In genomic region chr8:26962976-26963720, GRCm38 (mm10) we compare ENCODE assay signal across 12 mouse cellular contexts. TPM values are rescaled to one million over a fixed set of nuclear protein-coding genes. Genes with fewer than 3 reads are reported as not detected.
DNase-seq lines count a peak whose midpoint lies in the region; ATAC-seq and TF ChIP-seq lines count a peak whose summit lies in the region.
"Had no signal": no experiment of that assay in that cellular context is flagged by ENCODE, and none has a peak within 500 bp of the region (broad histone marks: within the 10 kb centered on the region; RNA-seq: fewer than 3 reads in every experiment).

No protein-coding gene starts in this region.

- no peak overlapping the region for H3K4me3 ChIP-seq in lung, embryonic 14.5 days (ENCODE audit: low read depth, low read length)
- H3K4me3 ChIP-seq: hindbrain, embryonic 13.5 days; stomach, embryonic 15.5 days had no signal

- H3K9ac ChIP-seq in lung, embryonic 14.5 days: no peak overlapping the region
- H3K9ac ChIP-seq: hindbrain, embryonic 13.5 days; liver, embryonic 14.5 days; stomach, embryonic 15.5 days had no signal

- DNase-seq in adrenal gland, postnatal 14 days: peak; percentile 65
- DNase-seq in adrenal gland, postnatal 4 days (ENCODE audit: low spot score in 2 of 2): no peak
- DNase-seq in lung, embryonic 14.5 days: peak; percentile 39
- DNase-seq in lung, postnatal 25 days (ENCODE audit: low spot score): no peak
- DNase-seq in induced T-regulatory cell, adult 2 months (ENCODE audit: low read depth): peak; percentile 41
- peak; percentile 27 for DNase-seq in splenic B cell, adult 2 months (ENCODE audit: low read depth, low spot score)
- no peak for DNase-seq in right cerebral cortex, postnatal 10 days (ENCODE audit: low spot score in 2 of 2)
- no peak for DNase-seq in left cerebral cortex, postnatal 36 days (ENCODE audit: low spot score in 2 of 2)
- DNase-seq: cerebellum, postnatal 36 days had no signal

- no peaks in the 10 kb centered on the region for H3K9me3 ChIP-seq in lung, embryonic 14.5 days (ENCODE audit: low read depth, low read length)
- H3K9me3 ChIP-seq: stomach, embryonic 15.5 days had no signal

- no peak overlapping the region for H3K27ac ChIP-seq in lung, embryonic 14.5 days (ENCODE audit: low read depth)
- H3K27ac ChIP-seq: hindbrain, embryonic 13.5 days; liver, embryonic 14.5 days; stomach, embryonic 15.5 days had no signal

- H3K36me3 ChIP-seq in lung, embryonic 14.5 days (ENCODE audit: insufficient read depth): no peaks in the 10 kb centered on the region
- no peaks in the 10 kb centered on the region for H3K36me3 ChIP-seq in splenic B cell, adult 2 months (ENCODE audit: control insufficient read depth, insufficient read depth, low read length, poor library complexity, severe bottlenecking)
- H3K36me3 ChIP-seq: hindbrain, embryonic 13.5 days; stomach, embryonic 15.5 days had no signal

- no peak overlapping the region for H3K4me2 ChIP-seq in lung, embryonic 14.5 days
- H3K4me2 ChIP-seq: hindbrain, embryonic 13.5 days; stomach, embryonic 15.5 days had no signal

- no peak for TF ChIP-seq CTCF in lung, embryonic 14.5 days (IDR thresholded peaks at IDR 0.05; ENCODE audit: low read depth)

- H3K27me3 ChIP-seq in lung, embryonic 14.5 days (ENCODE audit: insufficient read depth, low read length): no peaks in the 10 kb centered on the region
- H3K27me3 ChIP-seq in splenic B cell, adult 2 months (ENCODE audit: control insufficient read depth, insufficient read depth, low read length, poor library complexity, severe bottlenecking): no peaks in the 10 kb centered on the region
- H3K27me3 ChIP-seq: stomach, embryonic 15.5 days had no signal

- ATAC-seq in lung, embryonic 14.5 days (ENCODE audit: insufficient read depth): no peak

- 44% methylated on average over 16 of the region's 16 CpGs for WGBS in lung, embryonic 14.5 days

- intact Hi-C loops in left cerebral cortex, postnatal 36 days (cut with DNase I): no loop called here

- peaks cover 13% of the 10 kb centered on the region for H3K4me1 ChIP-seq in lung, embryonic 14.5 days (ENCODE audit: insufficient read depth)

RNA-seq across cellular contexts. Expression of gene Zfp703, which starts 14.0 kb away (rescaled TPM):
- 114 and 119 TPM in 2 replicates for total RNA-seq in adrenal gland, postnatal 14 days (2021)
- total RNA-seq in adrenal gland, postnatal 4 days (2021): 10 to 100 TPM; 75.4 to 79.7 TPM
- 10.2 and 11.3 TPM in 2 replicates for polyA plus RNA-seq in lung, embryonic 14.5 days (2014; fragmentation: Nextera tagmentation; extraction: Ambion mirVana)
- total RNA-seq in left cerebral cortex, postnatal 36 days (2021): 10 to 100 TPM; 44.8 to 44.9 TPM

Comparison
In these comparisons a context has a peak if more than half of its experiments do, and no peak if none do; other contexts are left out.
1. DNase-seq: peak in adrenal gland, postnatal 14 days (single experiment), lung, embryonic 14.5 days (single experiment), induced T-regulatory cell, adult 2 months (single experiment) and splenic B cell, adult 2 months (single experiment); none in adrenal gland, postnatal 4 days (0 of 2), lung, postnatal 25 days (single experiment), right cerebral cortex, postnatal 10 days (0 of 2) and left cerebral cortex, postnatal 36 days (0 of 2).